Mouse (Mus musculus): ENCODE results near the gene Cdkal1.
A peak's percentile ranks its signal among the peaks of the same experiment; 100 is the strongest.

The Cdkal1 gene

DNA sequence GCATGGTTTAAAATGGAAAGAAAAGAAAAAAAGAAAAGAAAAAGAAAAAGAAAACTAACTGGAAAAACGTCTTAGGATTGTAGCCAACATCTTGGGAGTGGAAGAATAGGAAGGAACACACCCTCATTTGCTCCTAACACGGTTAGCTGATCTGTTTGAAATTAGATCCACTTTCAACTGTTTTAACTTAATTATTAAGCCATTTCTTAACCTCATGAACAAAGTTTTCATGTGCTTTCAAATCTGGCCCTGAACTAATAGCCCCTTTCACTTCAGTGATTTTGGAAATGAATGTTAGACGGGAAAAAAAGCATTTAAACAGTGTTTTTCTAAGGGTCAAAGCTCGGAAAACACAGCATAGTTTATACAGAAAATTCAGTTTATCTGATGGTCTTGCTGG, 505.5 kb downstream of the Cdkal1 start:
- no peak for DNase-seq (ENCODE audit: low spot score)

DNA sequence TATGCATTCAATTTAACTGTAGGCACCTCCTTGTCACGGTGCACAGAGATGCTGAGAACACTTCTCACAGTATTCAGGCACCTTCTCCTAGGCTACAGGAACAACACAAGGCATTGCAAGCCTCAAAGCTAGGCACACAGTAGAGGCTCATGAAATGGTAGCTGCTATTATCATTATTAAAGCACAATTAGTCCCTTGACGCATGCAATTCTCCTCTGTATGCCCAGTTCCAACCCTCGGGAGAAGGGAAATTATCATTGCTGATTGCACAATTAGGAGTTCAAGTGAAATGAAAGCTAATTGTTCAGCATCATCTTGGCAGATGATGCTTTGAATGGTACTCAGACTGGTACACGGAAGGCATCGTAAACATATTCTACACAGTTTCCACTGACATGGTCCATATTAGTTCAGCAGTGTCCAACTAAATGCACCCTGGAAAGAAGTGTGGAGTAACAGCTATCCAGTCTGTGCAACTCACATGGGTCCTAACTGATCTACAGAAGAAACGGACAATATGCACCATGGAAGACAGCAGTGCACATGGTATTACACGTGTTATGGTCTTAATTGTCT, 506.0 kb downstream of the Cdkal1 start:
- DNase-seq (ENCODE audit: low spot score): no peak

DNA sequence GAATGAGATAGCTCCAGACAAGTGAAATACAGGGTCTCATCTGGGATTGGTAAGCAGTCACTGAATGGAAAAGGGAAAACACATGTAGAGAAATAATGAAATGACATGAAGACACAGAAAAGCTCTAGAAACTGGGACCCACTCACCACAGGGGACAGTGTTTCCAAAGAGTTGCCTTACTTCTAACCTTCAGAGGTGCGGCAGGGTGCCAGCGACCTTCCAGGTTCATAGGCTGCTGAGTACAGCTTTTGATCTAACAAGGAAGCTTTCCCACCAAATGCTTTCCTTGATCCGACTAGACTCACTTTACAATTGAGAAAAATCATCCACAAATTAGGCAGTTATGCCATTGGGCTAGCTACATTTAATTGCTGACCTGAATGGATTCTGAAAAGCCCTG, 507.1 kb downstream of the Cdkal1 start:
- DNase-seq (ENCODE audit: low spot score): no peak

DNA sequence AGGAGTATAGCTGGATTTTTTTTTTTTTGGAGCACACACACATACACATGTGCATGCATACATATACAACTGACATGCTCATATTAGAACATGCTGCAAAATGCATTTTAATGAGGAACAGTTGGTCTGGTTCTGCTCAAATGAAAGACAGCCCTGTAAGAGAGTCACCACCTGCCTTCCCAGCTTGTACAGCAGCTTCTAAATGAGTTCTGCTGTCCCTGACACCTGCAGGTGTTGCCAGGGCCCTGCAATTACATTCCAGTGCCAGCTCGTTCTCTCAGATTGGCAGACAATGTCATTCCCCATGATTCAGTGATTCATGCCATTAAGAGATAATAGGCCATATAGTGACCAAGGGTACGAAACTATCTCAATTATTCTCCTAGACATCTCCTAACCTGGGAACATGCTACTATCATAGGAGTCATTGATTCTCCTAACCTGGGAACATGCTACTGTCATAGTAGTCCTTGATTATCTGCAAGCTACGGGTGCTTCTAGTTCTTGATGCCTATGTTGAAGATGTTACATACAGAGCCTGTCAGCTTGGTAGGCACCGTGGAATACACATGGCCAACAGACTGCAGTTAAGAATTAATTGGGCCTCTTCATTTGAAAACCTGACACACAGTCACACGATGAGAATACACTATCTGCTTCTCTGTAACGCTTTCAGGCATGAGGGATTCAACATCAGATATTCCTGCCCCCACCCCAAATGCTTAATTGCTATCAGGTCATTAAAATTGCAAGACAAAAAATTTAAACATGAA, 522.6 kb downstream of the Cdkal1 start:
- DNase-seq (ENCODE audit: low spot score): no peak

DNA sequence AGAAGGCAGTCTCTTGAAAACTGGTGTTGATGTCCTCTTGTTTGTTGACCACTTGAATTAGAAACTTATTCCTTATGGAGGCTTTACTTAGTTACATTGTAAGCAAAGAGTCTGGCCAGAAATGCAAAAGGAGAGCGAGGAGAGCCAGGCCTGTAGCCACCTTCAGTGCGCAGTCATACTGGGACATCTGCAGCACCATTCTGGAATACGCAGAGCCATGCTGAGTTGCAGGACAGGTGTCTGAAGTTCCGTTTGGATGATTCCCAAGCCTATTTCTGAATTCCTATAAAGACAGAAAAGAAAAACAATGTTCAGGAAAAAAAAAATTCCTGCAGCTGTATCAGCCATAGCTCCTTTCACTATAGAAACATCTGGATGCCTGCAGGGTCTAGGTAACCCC, 529.5 kb downstream of the Cdkal1 start:
- DNase-seq (ENCODE audit: low spot score): no peak

DNA sequence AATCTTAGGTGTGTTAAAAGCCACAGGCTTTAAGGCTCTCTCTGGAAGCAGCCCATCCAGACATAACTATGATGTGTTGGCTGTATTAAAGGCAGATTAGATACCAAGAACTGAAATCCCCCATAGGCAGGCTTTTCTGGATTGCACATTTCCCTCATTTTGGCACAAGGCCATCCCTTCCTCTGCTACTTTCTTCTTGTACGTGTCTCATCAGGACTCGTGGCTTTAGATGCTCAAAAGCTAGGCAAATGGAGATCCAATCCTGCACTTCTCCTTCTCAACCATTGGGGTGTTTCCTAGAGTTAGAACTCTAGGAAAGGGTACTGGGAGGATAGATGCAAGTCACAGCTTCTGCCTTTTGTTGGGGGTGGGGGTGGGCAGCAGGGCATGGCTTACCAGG, 535.1 kb downstream of the Cdkal1 start:
- DNase-seq (ENCODE audit: low spot score): no peak

DNA sequence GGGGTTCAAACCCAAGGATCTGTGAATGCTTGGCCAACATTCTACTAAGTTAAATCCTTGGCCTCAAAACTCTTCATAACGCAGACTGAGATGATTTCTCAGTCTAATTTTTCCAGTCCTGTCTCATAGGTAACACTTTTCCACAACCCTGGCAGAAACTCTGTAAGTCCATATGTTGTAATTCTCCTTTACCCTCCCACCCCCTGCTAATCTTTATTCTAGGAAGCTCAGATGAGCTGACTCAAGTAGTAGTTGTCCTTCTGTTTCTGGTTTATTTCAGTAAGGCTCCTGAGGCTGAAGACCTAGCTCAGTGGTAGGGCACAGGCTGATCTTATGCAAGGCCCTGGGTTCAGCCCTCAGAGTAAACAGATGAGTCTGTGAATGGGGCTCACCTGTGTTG, 537.8 kb downstream of the Cdkal1 start:
- DNase-seq (ENCODE audit: low spot score): no peak

DNA sequence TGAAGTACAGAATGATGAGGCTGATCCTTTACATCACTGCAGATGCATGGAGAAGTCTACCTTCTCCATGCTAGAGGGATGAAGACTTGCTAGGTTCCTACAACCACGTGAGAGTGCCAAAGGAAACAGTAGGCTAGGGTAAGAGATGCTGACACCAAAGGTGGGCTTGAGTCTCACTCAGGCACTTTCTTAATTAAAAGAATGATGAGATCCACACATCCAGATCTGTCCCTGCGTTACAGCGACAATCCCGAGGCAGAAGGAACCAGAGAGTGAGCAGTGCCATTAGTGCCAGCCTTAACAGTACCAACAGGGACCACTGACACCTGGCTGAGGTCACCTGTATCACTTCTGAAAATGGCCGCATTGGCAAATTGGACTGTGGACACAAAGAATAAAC, 539.2 kb downstream of the Cdkal1 start:
- DNase-seq (ENCODE audit: low spot score): no peak

DNA sequence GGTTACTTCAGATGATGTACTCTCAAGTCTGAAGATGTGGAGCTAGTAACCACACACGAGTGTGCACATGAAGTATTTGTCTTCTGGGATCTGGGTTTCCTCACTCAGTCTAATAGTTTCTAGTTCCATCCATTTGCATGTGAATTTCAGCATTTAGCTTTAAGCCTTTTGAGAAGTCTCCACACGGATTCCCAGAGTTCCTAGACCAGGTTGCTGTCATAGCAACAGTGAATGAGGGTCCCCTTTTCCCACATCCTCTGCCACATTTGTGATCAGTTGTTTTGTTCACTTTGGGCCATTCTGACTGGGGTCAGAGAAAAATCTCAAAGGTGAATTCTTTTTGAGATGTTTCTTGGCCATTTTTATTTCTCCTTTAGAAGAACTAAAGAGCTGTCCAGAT, 543.4 kb downstream of the Cdkal1 start:
- DNase-seq (ENCODE audit: low spot score): no peak

DNA sequence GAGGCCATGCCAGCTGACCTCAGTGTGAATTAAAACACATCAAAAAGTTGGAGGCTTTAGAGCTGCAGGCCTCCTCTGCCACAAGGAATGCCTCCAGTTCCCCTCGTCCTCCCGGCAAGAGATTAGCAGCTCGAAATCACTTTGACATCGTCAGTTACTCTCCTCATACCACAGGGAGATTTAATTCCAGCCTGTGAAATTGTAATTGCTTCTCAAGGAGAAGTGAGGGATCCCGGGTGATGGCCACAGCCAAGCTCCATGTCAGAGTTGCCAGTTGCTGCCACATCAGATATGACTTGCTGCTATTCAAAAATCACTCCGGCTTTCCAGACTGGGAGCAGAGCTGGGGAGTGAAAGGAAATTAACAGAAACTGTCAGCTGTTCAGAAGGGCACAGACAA, 548.1 kb downstream of the Cdkal1 start:
- DNase-seq (ENCODE audit: low spot score): no peak

DNA sequence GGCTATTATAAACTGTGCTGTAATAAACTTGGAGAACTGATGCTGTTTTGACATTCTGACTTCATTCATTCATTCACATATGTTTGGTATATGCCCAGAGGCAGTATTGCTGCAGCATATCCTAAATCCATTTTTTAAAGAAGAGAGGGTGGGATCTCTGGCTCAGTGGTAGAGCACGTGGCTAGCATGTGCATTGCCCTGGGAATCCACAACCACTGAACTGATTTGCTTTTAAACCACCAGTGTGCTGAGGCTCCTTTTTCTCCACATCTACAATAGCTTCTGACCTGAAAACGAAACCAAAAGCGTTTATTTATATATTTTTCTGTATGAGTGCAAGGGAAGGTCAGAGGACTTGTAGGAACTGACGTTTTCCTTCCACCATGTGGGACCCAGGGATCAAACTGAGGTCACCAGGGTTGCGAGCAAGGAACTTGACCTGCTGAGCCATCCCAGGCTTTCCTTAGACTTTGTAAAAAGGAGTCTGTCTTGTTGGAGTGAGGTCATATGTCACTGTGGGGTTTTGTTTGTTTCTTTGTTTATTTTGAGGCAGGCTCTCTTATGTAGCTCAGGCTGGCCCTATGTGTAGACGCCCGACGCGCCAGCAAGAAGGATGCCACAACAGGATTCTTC, 562.8 kb downstream of the Cdkal1 start:
- DNase-seq (ENCODE audit: low spot score): no peak

DNA sequence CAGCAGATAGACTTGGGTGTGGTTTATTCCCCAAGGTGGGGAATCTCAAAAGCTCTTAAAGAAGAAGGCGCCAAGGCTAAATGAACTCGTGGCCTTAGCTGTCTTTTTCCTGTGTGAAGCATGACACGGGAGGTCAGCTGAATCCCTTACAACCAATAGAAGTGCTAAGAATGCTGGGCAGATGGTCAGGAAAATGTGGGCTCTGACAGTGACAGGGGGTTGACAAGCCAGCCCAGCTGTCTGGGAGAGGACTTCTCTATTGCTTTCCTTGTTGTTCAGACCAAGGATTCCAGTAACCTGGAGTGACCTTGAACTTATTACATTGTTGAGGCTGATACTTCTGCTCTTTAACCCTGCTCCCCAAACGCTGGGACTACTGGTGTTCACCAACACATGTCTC, 564.9 kb downstream of the Cdkal1 start:
- peak; percentile 5 for DNase-seq (ENCODE audit: low spot score)

DNA sequence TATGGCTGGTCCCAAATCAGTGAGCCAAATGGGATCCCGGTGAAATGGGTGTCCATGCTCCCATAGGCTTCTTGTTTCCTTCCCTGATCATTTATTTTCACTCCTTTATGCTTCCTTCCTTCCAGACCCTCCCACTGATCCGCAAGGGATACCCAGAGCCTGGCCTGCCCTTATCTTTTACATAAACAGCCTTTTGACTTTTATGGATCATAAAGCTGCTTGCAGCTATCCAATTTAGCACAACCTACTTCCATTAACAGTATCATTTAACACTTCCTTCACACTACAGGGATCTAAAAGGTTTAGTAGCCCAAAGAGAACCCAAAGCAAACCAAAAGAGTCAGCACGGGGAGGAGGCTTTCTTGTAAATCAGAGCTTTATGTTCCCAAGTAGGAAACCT, 570.4 kb downstream of the Cdkal1 start:
- DNase-seq (ENCODE audit: low spot score): no peak

DNA sequence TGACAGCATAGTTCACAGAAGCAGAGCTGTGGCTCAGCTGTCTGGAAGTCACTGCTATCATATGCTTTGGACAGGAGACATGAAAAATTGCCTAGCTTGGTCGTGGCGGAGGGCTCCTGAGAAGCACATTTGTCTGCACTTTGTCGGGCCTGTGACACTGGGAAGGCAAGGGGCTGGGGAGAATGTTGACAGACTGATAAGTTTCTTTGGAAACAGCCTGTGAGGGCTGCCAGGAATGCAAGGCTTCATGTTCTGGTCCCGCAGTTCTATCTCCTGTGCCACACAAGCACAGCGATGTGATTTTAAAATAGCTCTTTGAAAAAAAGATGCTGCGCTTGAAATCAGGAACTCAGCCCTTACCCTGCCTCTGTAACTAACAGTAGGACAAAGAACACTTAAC, 573.9 kb downstream of the Cdkal1 start:
- no peak for DNase-seq (ENCODE audit: low spot score)

DNA sequence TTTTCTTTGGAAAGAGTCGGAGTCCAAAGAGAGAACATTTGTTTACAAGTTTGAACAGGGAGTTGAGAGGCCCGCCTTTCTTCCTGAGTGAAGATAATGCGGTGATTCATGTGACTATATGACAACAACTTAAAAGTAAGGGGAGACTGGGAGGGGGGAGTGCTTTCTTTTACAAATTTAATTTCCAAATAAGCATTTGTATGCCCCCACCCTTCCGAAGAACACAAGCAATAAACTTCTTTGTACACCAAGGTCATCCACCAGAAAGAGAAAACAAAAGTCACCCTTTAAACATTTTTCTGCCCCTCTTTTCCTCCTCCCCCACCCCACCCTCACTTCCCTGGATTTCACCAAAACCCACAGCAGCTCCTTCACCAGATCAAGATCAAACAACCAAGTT, 577.3 kb downstream of the Cdkal1 start:
- DNase-seq (ENCODE audit: low spot score): no peak

DNA sequence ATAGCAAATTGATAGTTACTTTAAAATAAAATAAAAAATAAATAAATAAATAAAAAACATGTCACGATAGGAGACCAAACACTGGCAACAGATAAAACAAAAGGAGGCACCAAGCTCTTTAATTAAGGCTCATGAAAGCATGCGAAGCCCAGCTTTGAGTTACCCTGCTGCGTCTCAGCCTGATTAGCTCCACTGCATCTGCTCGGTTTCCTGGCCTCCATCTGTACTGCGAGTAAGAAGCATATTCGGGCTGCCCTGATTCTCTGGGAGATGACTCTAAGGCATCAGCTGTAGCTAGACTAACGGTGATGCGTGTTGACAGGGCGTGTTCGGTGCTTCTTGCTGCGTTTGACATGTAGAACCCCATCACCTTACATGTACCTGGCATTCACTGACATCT, 581.2 kb downstream of the Cdkal1 start:
- no peak for DNase-seq (ENCODE audit: low spot score)

DNA sequence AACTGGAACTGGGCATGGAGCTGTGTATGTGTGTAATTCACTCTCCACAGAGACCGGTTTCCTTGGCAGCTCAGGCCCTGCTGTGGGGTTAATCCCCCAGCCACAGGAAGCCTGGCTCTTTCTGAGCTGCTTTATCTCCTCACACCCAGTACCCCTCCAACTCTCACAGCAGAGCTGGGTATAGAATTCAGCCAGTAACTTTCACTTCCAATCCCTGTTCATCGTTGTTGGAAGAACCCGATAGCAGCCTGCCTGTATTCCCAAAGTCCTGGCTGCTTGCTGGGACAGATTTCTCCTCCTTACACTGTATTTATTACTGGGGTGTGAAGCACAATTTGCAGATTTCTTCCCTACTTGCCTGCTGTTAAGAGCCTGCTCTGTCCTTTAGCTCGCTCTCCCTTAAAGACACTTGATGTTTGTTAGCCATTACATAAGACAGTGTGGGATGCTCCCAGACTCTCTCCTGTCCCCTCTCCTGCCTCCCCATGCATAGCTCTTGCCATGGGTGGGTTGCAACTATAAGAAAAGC, 581.7 kb downstream of the Cdkal1 start:
- DNase-seq (ENCODE audit: low spot score): no peak

DNA sequence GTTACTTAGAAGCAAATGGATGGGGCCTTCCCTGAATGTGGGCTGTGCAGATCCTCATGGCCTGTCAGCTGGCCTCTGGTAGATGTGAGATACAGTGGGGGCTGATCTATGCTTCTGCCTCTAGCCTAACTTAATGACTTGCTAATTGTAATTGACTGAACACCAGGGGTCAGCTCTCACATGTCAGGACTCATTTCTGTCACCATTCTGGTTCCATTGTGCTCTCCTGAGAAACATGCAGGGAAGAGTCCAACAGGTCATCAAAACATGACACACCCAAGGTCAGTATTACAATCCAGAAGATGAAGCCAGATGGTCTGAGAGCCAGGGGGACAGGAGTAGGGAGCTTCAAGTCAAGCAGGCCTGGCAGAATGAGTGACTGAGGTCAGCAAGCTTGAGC, 584.0 kb downstream of the Cdkal1 start:
- DNase-seq (ENCODE audit: low spot score): no peak

DNA sequence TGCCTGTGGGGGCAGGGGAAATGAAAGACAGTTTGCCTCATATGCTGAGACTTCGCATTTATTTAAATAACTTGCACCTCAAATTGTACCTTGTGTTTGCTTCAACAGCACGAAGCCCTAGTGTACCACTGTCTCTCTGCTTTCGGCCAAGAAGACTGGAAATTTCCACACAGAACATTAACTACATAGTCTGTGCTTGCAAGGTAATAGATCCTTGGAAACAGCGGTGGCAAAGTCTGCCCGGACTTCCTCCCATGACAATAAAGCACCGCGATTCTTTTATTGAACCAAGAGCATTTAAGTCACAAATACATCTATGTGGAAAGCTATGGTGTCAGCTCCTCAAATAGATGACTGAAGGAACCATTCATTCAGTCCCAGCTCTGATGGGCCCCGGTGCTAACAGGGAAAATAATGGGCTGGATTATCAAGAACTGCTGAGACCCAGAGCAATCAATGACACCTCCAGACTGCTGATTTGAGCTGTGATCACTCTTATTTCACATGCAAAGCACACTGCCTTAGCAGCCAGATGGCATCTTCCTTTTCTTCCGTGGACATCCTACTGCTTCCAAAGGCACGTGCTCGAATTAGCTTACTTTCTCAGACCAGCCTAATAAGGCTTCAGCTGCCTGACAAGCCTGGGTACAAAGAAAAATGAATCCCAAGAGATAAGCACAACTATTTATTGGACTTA, 591.3 kb downstream of the Cdkal1 start:
- no peak for DNase-seq (ENCODE audit: low spot score)

DNA sequence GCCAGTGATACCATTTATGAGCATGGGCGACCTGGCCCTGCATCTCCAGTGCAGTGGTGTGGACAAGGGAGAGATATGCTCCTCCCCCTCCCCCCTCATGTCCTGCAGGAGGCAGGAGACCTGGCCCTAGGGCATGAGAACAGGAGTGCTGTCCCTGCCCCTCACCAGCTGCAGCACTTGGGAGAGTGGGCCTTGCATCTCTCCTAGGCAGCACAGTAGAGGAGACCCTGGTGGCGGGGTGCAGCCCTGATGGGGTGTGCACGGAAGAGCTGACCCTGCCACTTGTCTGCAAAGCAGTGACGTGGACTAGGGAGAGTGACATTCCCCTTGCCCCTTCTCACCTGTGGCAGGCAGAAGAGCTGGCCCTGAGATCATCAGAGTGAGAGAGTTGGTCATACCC, 593.3 kb downstream of the Cdkal1 start:
- DNase-seq (ENCODE audit: low spot score): no peak

DNA sequence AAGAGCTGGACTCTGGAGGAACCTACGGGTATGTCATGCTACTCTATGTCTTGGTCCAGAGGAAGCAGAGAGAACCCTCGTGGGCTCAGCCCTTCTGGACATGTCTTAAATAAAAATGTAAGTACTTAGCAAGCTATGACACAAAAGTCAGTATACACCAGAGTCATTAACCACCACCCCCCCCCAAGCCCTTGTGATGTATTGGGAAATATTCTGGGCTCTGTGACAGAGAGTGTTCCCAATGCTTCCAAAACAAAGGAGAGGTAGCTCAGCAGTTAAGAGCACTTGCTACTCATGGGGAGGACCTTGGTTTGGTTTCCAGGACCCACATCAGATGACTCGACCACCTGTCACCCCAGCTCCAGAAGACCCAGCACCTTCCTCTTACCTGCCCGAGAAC, 606.9 kb downstream of the Cdkal1 start:
- DNase-seq (ENCODE audit: low spot score): peak; percentile 10

DNA sequence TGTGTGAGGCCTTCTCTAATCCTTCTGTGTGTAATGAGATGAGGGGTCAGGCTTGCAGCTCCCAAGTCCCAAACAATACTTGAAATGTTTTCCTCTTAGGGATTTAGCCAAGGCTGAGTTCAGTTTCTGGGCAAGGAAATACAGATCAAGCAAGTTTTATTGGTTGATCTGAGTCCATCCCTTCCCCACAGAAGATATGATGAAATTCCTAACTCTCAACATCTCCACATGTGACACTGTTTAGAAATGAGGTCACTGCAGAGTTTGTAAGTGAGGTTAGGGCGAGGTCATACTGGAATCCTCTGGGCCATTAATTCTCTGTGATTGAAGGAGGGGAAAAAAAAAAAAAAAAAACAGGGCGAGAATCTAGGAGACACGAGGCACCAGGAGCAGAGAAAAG, 607.7 kb downstream of the Cdkal1 start:
- DNase-seq (ENCODE audit: low spot score): no peak

DNA sequence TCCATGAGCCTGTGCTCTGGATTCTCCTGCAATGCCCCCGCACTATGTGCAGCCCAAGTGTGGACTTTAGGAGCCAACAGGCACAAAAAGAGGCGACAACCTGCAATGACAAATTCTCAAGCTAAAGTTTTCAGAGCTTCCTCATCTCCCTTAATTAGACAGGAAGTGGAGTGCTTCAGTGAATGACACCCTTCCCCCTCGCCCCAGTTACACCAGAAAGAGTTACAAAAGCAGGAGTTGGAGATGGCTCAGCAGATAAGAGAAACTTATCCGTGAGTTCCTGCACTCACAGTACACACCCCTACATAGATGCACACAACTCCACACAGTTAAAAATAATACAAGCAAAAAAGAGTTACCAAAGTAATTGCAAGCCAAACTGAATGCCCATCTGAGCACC, 620.4 kb downstream of the Cdkal1 start:
- no peak for DNase-seq (ENCODE audit: low spot score)
